Mouse (Mus musculus) heart, adult 2 months (tissue): Measurements from ENCODE around the gene Agrp.

Experiments used
- CTCF ChIP-seq: fragments of 200-600 bp; IDR thresholded peaks from 2 replicates; pipeline ENCODE4 v1.8.1; 2022; ENCODE audit warnings: antibody characterized with exemption, mild to moderate bottlenecking, moderate library complexity
- EP300 ChIP-seq: fragments of 200-500 bp; IDR thresholded peaks from 2 replicates; pipeline ENCODE4 v1.6.1; 2011; ENCODE audit warnings: low read depth, low read length, control low read depth; ENCODE audit not compliant: insufficient read depth
- POLR2A ChIP-seq: fragments of 200-500 bp; IDR thresholded peaks from 2 replicates; pipeline ENCODE4 v1.6.1; 2011; ENCODE audit warnings: mild to moderate bottlenecking, low read depth, low read length, control low read depth; ENCODE audit not compliant: insufficient read depth

GRCm38 (mm10) chr8:105611836-105612235, 25.4 kb downstream of the Agrp start:
- TF ChIP-seq POLR2A (no peak), CTCF (no peak), EP300 (no peak)
